Mouse (Mus musculus) pancreas, adult 10 weeks (tissue): ENCODE measurements around the gene Zranb2. TPM values are rescaled to one million over a fixed set of nuclear protein-coding genes. Genes with fewer than 3 reads are reported as not detected.

Source experiments
- polyA plus RNA-seq: library from polyadenylated mRNA; stranded (reverse); fragments of 350-450 nt; fragmentation: Illumina TruSeq; extraction: RNeasy Lipid Tissue Mini Kit (QIAGEN cat#74804); gene quantifications from one replicate; pipeline ENCODE4 v1.2.3, GENCODE M21; 2015; ENCODE audit warnings: low read depth, low replicate concordance; ENCODE audit not compliant: insufficient read depth

The Zranb2 gene
- polyA plus RNA-seq = 14.6 TPM

DNA sequence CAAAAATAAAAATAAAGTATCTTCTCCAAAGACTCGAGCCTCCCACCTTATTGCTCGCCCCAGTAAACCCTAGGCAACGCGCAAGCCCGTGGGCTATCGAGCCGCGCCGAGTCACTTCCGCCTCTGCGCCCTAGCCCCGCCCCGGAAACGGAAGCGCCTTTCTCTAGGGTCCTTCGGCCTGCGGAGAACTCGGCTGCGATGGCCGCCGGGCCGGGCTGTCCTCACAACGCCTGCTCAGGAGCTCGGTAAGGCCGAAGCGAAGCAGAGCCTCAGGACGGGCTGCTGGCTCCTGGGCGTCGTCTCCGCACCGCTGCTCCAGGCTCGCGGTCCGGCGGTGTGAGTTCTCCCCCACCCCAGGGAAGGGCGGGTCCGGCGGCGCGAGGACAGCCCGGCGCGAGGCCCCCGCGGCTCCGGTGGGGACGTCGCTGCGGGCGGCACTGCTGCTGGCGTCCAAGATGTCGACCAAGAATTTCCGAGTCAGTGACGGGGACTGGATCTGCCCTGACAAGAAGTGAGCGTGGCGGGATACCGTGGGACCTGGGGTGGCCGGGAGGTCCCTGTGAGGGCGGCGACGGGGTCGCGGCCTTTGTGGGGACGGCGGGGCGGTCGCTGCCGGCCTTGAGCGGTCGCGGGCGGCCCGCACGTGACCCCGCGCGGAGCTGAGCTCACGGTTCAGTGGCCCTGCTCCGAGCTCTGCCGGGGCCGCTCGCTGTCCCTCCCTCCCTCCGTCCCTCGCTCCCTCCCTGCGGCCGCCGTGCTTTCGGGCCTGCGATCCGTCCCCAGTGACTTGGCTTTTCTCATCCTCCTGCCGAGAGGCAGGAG lies at the start of gene Zranb2:
Zranb2 (plus strand) TSS at position 197 of the 822 bp plus-strand sequence.

DNA sequence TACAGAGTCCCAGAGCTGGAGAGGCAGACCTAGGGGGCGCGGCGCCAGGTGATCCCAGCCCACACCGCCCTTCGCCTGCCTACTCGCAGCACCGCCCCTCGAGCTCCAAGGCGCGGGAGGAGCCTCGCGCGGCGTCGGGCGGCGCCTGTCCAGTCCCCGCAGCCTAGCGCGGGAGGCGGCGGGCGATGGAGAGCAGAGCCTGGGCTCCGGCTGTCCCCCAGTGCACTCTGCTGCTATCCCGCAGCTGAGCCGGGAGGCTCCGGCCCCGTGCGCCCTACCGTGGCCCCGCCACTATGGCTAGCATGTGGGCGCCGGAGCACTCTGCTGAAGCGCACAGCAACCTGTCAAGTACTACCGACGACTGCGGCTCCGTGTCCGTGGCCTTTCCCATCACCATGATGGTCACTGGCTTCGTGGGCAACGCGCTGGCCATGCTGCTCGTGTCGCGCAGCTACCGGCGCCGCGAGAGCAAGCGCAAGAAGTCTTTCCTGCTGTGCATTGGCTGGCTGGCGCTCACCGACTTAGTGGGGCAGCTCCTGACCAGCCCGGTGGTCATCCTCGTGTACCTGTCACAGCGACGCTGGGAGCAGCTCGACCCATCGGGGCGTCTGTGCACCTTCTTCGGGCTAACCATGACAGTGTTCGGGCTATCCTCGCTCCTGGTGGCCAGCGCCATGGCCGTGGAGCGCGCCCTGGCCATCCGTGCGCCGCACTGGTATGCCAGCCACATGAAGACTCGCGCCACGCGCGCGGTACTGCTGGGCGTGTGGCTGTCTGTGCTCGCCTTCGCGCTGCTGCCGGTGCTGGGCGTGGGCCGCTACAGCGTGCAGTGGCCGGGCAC lies 33.0 kb downstream of the Zranb2 start, which contains the start of gene Ptger3:
Ptger3 (plus strand) TSS at position 168 of the 841 bp plus-strand sequence.

Other genes starting within 250 kb of the Zranb2 start
- gene Ptger3, start 32.7 kb downstream of the Zranb2 start, polyA plus RNA-seq = 8.8 TPM